Mouse (Mus musculus): Measurements from ENCODE around the gene Ilf3.

The Ilf3 gene

DNA sequence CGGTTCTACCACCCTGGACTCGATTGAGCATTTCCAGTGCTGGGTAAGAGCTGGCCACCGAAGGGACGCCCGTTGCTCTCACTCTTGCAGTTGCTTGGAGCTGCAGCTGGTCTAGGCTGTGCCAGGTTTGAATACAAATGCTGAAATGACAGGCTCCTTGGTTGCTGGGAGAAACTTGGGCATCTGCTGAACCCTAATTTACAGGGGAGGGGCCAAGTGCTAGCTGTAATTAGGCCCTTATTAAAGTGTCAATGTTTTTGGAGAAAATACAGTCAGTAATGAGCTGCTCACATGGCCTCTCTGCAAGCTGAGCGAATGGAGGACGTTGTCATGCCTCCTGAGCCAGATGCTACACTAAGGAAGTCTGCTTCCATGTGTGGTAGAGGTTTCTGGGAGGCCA lies 63.1 kb downstream of the Ilf3 start:
- no peak for TF ChIP-seq CTCF (conservative IDR thresholded peaks at IDR 0.05; ENCODE audit: low read length)
- peaks cover 81% of the 10 kb centered on the region for H3K4me1 ChIP-seq (replicated peaks; ENCODE audit: low read depth, low read length)
- peaks cover 22% of the 10 kb centered on the region; the same call in 1 of the 2 replicates for H3K36me3 ChIP-seq (ENCODE audit: insufficient read depth, low read length)
- H3K4me3 ChIP-seq (replicated peaks; ENCODE audit: low read length) = no peak overlapping the region
- H3K9me3 ChIP-seq (ENCODE audit: low read length) = no peaks in the 10 kb centered on the region
- H3K27me3 ChIP-seq (ENCODE audit: insufficient read depth, low read length) = no peaks in the 10 kb centered on the region

DNA sequence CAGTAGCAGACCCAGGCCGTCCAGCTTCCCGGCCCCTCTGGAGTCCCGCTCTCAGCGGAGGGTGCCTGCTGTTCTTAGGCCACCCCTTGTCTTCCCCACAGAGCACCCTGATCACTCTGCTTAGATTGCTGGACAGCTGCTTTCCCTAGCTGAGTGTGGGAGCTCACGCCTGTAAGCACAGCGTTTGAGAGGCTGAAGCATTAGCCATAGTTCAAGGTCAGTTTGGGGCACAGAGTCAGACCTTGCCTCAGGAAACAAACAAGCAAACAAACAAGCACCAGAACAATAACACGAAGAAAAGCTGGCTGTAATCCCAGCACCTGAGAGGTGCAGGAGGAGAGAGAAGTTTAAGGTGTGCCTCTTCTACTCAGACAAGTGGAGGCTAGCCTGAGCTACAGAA lies 64.4 kb downstream of the Ilf3 start:
- Histone ChIP-seq H3K36me3 (ENCODE audit: insufficient read depth, low read length) (peaks cover 28% of the 10 kb centered on the region; the same call in 1 of the 2 replicates), H3K9me3 (ENCODE audit: low read length) (no peaks in the 10 kb centered on the region), H3K4me3 (replicated peaks; ENCODE audit: low read length) (peak overlapping the region; percentile 52; the same call in 1 of the 2 replicates), H3K4me1 (replicated peaks; ENCODE audit: low read depth, low read length) (peaks cover 83% of the 10 kb centered on the region), H3K27me3 (ENCODE audit: insufficient read depth, low read length) (no peaks in the 10 kb centered on the region)
- TF ChIP-seq NANOG (IDR thresholded peaks at IDR 0.05; ENCODE audit: borderline replicate concordance, low read length) (no peak), POU5F1 (IDR thresholded peaks at IDR 0.05; ENCODE audit: borderline replicate concordance, low read length) (no peak), CTCF (conservative IDR thresholded peaks at IDR 0.05; ENCODE audit: low read length) (no peak)

DNA sequence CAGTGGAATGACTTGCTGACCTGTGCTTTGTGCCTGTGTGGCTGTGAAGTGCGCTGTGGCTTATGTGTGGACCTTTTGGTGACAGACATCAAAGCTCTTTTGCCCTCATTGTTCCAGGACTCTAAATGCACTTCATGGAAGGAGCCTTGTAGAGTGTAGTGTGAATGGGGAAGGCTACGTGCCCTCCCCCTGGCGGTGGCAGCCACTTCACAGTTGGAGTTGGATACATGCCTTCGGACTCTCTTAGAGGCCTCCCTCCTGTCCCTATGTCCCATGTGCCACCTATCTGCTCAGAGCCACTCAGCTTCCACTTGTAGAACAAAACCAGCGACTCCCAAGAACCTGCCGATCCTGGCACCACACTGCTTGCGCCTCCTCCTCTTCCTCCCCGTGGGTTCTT lies 66.1 kb downstream of the Ilf3 start:
- H3K4me1 ChIP-seq (replicated peaks; ENCODE audit: low read depth, low read length) = peaks cover 84% of the 10 kb centered on the region
- no peaks in the 10 kb centered on the region for H3K9me3 ChIP-seq (ENCODE audit: low read length)
- H3K4me3 ChIP-seq (replicated peaks; ENCODE audit: low read length) = no peak overlapping the region
- TF ChIP-seq POU5F1 (IDR thresholded peaks at IDR 0.05; ENCODE audit: borderline replicate concordance, low read length) (no peak), CTCF (conservative IDR thresholded peaks at IDR 0.05; ENCODE audit: low read length) (no peak), NANOG (IDR thresholded peaks at IDR 0.05; ENCODE audit: borderline replicate concordance, low read length) (no peak)
- peaks cover 22% of the 10 kb centered on the region; the same call in 1 of the 2 replicates for H3K36me3 ChIP-seq (ENCODE audit: insufficient read depth, low read length)
- H3K27me3 ChIP-seq (ENCODE audit: insufficient read depth, low read length) = no peaks in the 10 kb centered on the region

DNA sequence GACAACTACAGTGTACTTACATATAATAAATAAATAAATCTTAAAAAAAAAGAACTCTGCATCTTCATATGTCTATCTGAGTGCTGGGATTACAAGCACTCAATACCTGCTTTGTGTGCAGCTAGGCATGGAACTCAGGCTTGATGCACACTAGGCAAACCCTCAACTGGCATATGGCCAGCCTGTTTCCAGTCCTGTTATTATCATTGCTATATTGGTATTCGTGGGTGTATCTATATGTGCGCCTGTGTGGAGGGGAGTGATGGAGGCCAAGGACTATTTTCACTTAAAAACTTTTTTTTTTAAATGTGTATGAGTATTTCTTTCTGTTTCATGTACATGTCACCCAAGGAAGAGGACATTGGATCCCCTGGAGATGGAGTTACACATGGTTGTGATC lies 66.7 kb downstream of the Ilf3 start:
- Histone ChIP-seq H3K36me3 (ENCODE audit: insufficient read depth, low read length) (peaks cover 22% of the 10 kb centered on the region; the same call in 1 of the 2 replicates), H3K4me1 (replicated peaks; ENCODE audit: low read depth, low read length) (peaks cover 84% of the 10 kb centered on the region), H3K9me3 (ENCODE audit: low read length) (no peaks in the 10 kb centered on the region), H3K4me3 (replicated peaks; ENCODE audit: low read length) (no peak overlapping the region), H3K27me3 (ENCODE audit: insufficient read depth, low read length) (no peaks in the 10 kb centered on the region)
- TF ChIP-seq POU5F1 (IDR thresholded peaks at IDR 0.05; ENCODE audit: borderline replicate concordance, low read length) = no peak
- TF ChIP-seq CTCF (conservative IDR thresholded peaks at IDR 0.05; ENCODE audit: low read length) = no peak

DNA sequence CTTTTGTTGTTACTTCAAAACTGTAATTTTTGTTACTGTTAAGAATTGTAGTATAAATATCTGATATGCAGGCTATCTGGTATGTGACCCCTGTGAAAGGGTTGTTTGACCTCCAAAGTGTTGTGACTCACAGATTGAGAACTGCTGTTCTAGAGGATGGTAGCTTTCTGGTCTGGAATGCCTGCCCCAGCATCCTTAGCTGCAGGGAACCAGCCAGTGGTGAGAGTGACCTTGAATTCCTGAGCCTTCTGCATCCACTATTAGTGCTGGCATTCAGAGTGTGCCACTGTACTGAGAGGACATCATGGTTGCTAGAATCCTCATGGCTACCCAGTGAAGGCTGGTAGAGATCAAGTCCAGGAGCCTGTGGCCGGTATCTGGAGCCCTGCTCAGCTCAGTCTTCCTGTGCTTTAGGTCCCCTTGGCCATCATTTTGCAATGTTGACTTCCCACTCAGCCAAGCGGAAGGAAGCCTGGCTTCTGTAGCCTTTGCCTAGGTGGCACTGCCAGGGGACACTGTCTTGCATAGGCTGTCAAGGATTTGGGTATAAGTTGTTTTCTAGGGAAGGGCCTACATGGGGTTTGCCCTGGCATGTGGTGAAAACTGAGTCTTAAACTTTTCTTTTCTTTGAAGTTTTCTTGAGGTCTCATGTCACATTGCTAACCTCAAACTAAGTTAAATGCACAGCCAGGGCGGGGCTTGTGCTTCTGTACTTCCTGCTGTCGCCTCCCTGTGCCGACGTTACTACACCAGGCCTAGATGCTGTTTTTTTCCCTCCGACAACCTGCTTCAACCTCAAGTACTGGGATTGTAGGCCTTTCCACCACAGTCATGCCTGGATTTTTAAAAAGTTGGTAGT lies 68.3 kb downstream of the Ilf3 start:
- no peaks in the 10 kb centered on the region for H3K9me3 ChIP-seq (ENCODE audit: low read length)
- peaks cover 21% of the 10 kb centered on the region for H3K36me3 ChIP-seq (ENCODE audit: insufficient read depth, low read length)
- H3K27me3 ChIP-seq (ENCODE audit: insufficient read depth, low read length) = no peaks in the 10 kb centered on the region
- TF ChIP-seq POU5F1 (IDR thresholded peaks at IDR 0.05; ENCODE audit: borderline replicate concordance, low read length) = no peak
- TF ChIP-seq CTCF (conservative IDR thresholded peaks at IDR 0.05; ENCODE audit: low read length) = no peak
- no peak for TF ChIP-seq NANOG (IDR thresholded peaks at IDR 0.05; ENCODE audit: borderline replicate concordance, low read length)
- no peak overlapping the region for H3K4me3 ChIP-seq (replicated peaks; ENCODE audit: low read length)
- peaks cover 86% of the 10 kb centered on the region for H3K4me1 ChIP-seq (replicated peaks; ENCODE audit: low read depth, low read length)

DNA sequence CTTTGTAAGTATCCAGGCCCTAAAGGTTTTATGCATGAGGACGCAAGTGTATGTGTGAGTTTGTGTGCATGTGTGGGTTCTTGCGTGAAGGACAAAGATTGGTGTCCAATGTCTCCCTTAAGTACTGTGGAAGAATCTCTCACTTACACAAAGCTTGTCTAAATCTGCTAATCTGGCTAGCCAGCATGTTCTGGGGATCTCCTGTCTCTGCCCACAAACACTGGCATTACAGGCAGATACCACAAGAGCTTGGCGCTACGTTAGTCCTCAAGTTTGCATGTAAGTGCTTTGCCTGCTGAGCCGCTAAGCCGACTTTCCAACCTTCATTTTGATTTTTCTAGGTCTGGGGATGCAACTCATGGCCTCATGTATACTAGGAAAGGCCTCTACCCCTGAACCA lies 69.9 kb downstream of the Ilf3 start:
- Histone ChIP-seq H3K9me3 (ENCODE audit: low read length) (no peaks in the 10 kb centered on the region), H3K27me3 (ENCODE audit: insufficient read depth, low read length) (no peaks in the 10 kb centered on the region), H3K4me3 (replicated peaks; ENCODE audit: low read length) (no peak overlapping the region), H3K4me1 (replicated peaks; ENCODE audit: low read depth, low read length) (peaks cover 88% of the 10 kb centered on the region), H3K36me3 (ENCODE audit: insufficient read depth, low read length) (peaks cover 21% of the 10 kb centered on the region)
- TF ChIP-seq NANOG (IDR thresholded peaks at IDR 0.05; ENCODE audit: borderline replicate concordance, low read length) (no peak), CTCF (conservative IDR thresholded peaks at IDR 0.05; ENCODE audit: low read length) (no peak), POU5F1 (IDR thresholded peaks at IDR 0.05; ENCODE audit: borderline replicate concordance, low read length) (no peak)

DNA sequence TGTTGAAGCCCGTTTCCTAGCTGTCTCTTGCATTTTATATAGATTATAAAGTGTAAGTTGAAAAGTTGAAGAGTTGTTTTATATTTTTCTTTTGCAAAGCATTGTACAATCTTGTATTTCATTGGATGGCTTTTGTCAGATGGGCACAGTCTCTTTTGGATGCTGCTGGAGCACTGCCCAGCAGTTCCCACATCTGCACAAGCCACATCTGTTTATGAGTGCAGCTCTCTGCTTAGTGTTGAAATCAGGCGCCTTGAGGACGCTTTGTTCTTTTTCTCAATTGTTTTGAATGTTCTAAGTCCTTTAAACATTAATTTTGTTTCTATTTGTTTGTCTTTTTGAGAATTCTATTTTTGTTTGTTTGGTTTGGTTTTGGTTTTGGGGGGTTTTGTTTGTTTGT lies 70.5 kb downstream of the Ilf3 start:
- H3K4me3 ChIP-seq (replicated peaks; ENCODE audit: low read length) = no peak overlapping the region
- no peaks in the 10 kb centered on the region for H3K9me3 ChIP-seq (ENCODE audit: low read length)
- peaks cover 21% of the 10 kb centered on the region for H3K36me3 ChIP-seq (ENCODE audit: insufficient read depth, low read length)
- TF ChIP-seq POU5F1 (IDR thresholded peaks at IDR 0.05; ENCODE audit: borderline replicate concordance, low read length) (no peak), NANOG (IDR thresholded peaks at IDR 0.05; ENCODE audit: borderline replicate concordance, low read length) (no peak), CTCF (conservative IDR thresholded peaks at IDR 0.05; ENCODE audit: low read length) (no peak)
- no peaks in the 10 kb centered on the region for H3K27me3 ChIP-seq (ENCODE audit: insufficient read depth, low read length)
- H3K4me1 ChIP-seq (replicated peaks; ENCODE audit: low read depth, low read length) = peaks cover 90% of the 10 kb centered on the region

DNA sequence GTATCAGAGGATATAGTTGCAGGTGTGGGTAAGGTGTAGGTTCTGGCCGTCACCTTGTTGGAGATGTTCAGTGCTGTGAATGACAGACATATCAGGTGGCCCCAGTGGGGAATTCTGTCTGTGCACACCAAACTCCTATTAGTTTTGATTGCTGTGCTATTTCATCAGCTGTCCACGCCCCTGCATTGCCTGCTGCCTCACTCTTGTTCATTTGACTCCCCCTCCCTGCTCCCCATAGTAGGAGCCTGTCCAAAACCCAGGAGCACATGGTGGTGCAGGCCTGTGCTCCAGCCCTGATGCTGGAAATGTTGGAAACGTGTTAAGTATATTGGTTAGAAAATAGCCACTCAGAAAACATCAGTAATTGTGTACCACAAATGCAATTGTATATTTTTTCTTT lies 71.8 kb downstream of the Ilf3 start:
- Histone ChIP-seq H3K4me3 (replicated peaks; ENCODE audit: low read length) (no peak overlapping the region), H3K9me3 (ENCODE audit: low read length) (no peaks in the 10 kb centered on the region), H3K27me3 (ENCODE audit: insufficient read depth, low read length) (no peaks in the 10 kb centered on the region), H3K4me1 (replicated peaks; ENCODE audit: low read depth, low read length) (peaks cover 88% of the 10 kb centered on the region), H3K36me3 (ENCODE audit: insufficient read depth, low read length) (peaks cover 18% of the 10 kb centered on the region)
- TF ChIP-seq POU5F1 (IDR thresholded peaks at IDR 0.05; ENCODE audit: borderline replicate concordance, low read length) = no peak
- TF ChIP-seq NANOG (IDR thresholded peaks at IDR 0.05; ENCODE audit: borderline replicate concordance, low read length) = no peak
- TF ChIP-seq CTCF (conservative IDR thresholded peaks at IDR 0.05; ENCODE audit: low read length) = no peak

DNA sequence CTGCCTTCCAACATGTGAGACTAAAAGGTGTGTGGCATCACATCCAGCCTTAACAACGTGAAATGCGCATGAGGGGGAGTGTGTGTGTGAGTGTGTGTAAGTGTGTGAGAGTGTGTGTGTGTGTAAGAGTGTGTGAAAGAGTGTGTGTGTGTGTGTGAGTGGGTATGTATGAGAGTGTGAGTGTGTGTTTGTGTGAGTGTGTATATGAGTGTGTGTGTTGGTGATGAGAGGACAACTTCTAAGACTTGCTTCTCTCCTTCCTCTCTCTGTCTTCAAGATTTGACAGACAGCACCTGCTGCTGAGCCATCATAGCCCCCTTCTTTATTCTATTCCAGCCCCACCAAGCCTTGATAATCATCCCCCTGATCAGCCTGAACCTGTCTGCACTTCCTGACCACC lies 72.2 kb downstream of the Ilf3 start:
- Histone ChIP-seq H3K36me3 (ENCODE audit: insufficient read depth, low read length) (peaks cover 22% of the 10 kb centered on the region), H3K4me3 (replicated peaks; ENCODE audit: low read length) (no peak overlapping the region), H3K27me3 (ENCODE audit: insufficient read depth, low read length) (no peaks in the 10 kb centered on the region), H3K9me3 (ENCODE audit: low read length) (no peaks in the 10 kb centered on the region), H3K4me1 (replicated peaks; ENCODE audit: low read depth, low read length) (peaks cover 93% of the 10 kb centered on the region)
- no peak for TF ChIP-seq CTCF (conservative IDR thresholded peaks at IDR 0.05; ENCODE audit: low read length)
- no peak for TF ChIP-seq POU5F1 (IDR thresholded peaks at IDR 0.05; ENCODE audit: borderline replicate concordance, low read length)
- no peak for TF ChIP-seq NANOG (IDR thresholded peaks at IDR 0.05; ENCODE audit: borderline replicate concordance, low read length)
